Mouse (Mus musculus): Measurements from ENCODE around the gene Tnfsf12.

DNA sequence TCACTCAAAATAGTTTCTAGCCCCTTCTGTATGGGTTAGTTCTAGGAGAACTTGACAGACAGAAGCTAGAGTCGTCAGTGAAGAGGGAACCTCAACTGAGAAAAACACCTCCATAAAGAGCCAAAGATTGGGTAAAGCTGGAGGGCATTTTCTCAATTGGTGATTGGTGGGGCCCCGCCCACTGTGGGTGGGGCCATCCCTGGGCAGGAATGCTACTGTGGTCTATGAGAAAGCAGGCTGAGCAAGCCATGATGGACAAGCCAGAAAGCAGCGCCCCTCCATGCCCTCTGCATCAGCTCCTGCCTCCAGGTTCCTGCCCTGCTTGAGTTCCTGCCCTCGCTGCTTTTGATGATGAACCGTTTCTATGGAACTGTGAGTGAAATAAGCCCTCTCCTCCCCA is 30.3 kb upstream of the Tnfsf12 start:
- TF ChIP-seq CTCF (IDR thresholded peaks at IDR 0.05; ENCODE audit: borderline replicate concordance, insufficient read depth, low read length) (no peak), POLR2A (IDR thresholded peaks at IDR 0.05; ENCODE audit: low read depth, low read length) (no peak)

Data from embryonic fibroblast, embryonic 13.5 days (primary cell).